Mouse (Mus musculus): ENCODE measurements around the gene Ppt1.

- TF ChIP-seq SMC3 (IDR thresholded peaks at IDR 0.05; ENCODE audit: low read depth, low read length) (no peak), GATA1 (IDR thresholded peaks at IDR 0.05; ENCODE audit: low read depth, low read length) (no peak)
Measured at GRCm38 (mm10) chr4:122897750-122898149, 61.7 kb downstream of the Ppt1 start.
